Mouse (Mus musculus): ENCODE results near the gene 4933425L06Rik. TPM values are rescaled to one million over a fixed set of nuclear protein-coding genes. Genes with fewer than 3 reads are reported as not detected.

4933425L06Rik gene
- not detected for total RNA-seq (2021)
- long read RNA-seq, experiment 1, result 0 reads
- long read RNA-seq, experiment 2, result 0 reads

DNA sequence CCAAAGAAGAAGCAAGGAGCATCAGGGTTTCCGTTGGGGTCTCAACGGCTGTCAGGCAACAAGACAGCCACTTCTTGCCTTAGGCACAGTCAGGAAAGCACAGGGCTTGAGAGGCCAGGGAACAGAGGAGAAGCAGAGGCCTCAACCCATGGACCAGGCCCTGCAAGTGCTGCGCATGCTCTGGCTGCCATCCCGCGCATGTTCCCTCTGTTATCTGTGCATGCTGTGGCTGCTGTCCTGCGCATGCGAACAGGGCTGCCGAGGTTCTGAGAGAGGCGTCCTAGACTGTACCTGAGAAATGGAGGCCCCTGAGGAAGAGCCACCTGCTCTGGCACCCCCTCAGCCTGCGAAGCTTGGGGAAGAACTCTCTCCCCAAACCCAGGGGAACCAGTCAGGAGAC, at the start of gene 4933425L06Rik:
Gene 4933425L06Rik, plus strand, starts transcription at position 261 of the 400 bp plus-strand sequence.
- intact Hi-C loops (cut with DNase I), result no loop called here
- DNase-seq (ENCODE audit: low spot score in 2 of 2), result no peak

DNA sequence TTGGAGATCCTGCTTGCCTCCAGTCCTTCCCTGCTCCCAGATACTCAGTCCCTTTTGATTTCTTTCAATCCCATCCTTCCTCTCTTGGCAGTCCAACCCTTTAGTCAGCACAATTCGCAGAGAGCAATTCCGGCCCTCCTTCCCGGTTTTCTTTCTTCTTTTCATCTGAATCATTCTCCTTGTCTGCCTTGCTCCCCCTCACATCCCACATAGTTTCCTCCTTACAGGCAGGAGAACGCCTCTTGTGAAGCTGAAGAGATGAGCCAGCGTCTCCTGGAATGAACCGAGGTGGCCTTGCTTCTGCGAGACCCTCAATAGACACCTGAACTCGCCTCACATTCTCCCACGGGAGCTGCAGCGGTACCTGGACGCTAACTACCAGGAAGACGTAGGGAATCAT, 44.1 kb upstream of the 4933425L06Rik start:
- intact Hi-C loops (cut with DNase I), result loop anchor here (5.0 kb wide), 1 partner anchor 76 kb away; no protein-coding TSS in a partner anchor
- peak; percentile 51 to 52 for DNase-seq (ENCODE audit: low spot score in 2 of 2)

DNA sequence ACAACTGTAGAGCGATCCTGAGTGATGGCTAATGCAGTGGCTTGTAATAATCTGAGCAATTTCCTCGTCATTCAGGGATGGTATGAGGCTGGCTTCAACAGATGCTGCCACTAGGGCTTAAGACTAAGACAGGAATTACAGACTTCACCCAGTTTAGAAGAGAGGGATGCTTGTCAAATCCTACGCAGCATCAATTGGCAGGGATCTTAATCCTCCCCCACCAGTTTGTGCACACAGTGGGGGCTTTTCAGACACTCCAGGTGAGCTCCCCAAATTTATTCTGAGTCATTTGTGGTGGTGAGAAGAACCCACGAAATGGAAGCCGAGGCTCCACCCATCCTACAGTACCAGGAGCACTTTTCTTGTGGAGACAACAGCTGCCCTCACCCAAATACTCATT, 43.6 kb upstream of the 4933425L06Rik start:
- DNase-seq (ENCODE audit: low spot score in 2 of 2), result no peak
- intact Hi-C loops (cut with DNase I), result loop anchor here (5.0 kb wide), 1 partner anchor 76 kb away; no protein-coding TSS in a partner anchor

DNA sequence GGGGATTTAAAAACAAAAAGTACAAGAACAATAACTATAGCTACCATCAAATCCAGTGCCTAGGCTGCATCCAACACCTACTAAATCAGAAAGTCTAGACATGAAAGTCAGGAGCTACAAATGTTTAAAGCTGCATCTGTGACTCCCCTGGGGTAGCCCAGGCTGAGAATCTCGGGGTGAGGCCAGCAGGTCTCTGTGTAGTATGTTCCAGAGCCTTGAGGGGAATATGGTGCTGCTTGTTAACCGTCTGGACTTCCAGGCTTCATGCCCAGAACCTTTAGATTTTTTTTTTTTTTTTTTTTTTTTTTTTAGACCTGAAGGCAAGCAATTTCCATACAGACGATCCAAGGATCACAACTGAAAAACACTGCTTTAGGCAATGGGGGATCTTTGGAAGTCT, 38.0 kb upstream of the 4933425L06Rik start:
- intact Hi-C loops (cut with DNase I), result no loop called here
- DNase-seq (ENCODE audit: low spot score in 2 of 2), result no peak

DNA sequence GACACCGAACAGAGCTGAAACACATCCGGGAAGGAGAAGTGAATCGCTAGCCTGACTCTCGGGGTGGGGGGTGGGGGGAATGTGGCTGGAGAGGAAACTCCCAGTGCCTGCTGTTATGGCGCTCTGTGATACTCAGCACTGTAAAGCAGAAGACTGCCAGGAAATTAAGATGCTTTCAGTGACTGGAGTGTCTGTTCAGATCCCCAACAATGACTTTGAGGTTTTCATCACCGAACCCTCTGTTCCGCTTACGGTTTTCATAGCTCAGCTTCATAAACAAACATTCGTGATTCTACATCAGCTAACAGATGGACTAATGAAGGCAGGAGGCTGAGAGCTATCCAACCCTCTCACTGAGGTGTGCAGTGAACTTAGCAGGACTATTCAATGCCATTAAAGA, 34.5 kb upstream of the 4933425L06Rik start:
- DNase-seq (ENCODE audit: low spot score in 2 of 2), result no peak
- intact Hi-C loops (cut with DNase I), result no loop called here

DNA sequence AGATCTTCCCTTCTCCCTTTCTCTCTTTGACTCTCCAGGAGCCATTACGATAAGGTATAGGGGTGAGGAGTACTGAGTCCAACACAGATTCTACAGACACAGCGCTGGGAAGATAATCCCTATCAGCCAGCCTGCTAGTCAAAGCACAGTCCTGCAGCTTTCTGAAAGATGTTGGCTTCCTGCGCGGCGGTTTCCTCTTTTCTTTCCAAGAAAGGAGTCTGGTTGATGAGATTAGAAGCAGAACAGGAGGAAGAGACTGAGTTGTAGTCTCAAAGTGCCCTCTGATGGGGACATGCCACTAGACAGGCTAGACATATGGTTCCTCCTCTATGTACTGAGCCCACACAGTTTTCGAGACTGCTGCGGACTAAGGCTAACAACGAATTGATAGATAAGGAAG, 33.3 kb upstream of the 4933425L06Rik start:
- no peak for DNase-seq (ENCODE audit: low spot score in 2 of 2)
- intact Hi-C loops (cut with DNase I), result no loop called here

DNA sequence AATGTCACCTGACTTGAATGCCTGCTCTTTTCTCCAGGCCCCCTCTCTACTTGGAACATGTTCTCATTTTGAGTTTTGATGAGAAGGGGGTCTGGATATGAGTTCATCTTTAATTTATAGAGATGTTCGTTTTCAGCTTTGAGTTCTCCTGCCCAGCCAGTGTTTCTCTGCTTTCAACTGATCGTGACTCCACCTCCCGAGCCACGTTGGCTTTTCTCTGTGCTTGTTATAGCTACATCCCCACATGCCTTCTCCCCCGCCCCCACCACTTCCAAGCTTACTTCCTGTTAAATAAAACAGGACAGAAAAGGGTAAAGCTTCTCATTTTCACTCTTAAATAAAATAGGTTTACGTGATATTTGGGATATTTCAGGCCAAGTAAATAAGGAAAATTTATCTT, 30.5 kb upstream of the 4933425L06Rik start:
- intact Hi-C loops (cut with DNase I), result loop anchor here (5.0 kb wide), 3 partner anchors 89 to 171 kb away; no protein-coding TSS in a partner anchor
- DNase-seq (ENCODE audit: low spot score in 2 of 2), result peak; percentile 41 to 62

DNA sequence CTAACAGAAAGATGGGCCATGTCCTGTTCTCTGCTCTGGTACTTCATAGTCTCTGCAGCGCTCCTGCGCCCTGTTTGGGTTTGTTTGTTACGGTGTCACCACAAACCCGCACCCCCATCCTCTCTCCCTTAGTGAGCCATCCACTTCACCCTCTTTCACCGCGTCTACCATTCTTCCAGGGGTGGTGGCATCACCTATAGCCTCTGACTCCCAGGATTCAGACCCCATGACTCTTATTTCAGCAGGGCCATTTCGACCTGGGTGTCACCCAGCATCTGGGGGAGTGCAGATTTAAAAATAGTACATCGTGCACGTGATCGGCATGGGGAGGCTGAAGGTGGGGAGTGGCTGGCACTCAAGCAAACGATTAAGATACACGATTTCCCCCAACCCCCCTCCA, 28.3 kb upstream of the 4933425L06Rik start:
- intact Hi-C loops (cut with DNase I), result loop anchor here (5.0 kb wide), 3 partner anchors 91 to 169 kb away; no protein-coding TSS in a partner anchor

DNA sequence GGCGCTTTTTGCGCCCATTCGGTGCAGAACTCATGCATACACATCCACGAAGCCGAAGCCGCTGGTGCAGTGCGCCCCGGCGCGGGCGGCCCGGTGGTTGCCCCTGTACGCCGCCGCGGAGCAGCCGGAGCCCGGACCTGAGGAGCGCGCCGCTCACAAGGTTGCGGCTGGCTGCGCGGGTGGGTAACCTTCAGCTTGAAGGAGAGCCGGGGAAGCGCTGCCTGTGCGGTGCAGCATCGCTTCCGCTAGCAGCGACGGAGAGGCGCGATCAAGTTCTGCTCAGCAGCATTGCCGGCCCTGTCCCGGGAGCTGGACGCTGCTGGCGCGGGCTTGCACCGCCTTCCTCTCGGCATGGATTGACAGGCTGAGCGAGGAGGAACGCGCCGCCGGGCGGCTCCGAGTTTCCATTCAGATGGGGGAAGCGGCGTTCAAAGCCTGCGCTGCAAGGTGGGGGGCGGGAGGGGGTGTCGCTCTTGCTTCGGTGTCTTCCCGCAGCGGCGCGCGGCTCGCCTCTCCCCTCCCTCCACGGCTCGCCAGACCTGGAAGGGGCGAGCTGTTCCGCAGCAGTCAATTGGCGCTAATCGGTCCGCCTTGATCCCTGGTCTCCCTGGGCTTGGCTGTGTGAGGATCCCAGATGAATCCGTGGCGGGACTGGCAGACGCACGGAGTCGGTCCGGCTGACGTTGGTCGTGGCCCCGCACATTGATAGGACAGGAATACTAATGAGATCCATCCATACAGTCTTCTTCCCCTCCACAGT, 27.6 kb upstream of the 4933425L06Rik start, which contains the start of gene Rgs7bp:
Gene Rgs7bp, minus strand, starts transcription at position 750 of the 760 bp plus-strand sequence.
- intact Hi-C loops (cut with DNase I), result loop anchor here (5.0 kb wide), 3 partner anchors 92 to 168 kb away; no protein-coding TSS in a partner anchor
- peak; percentile 83 to 86 for DNase-seq (ENCODE audit: low spot score in 2 of 2)

More for the DNA sequence above, 28.3 kb upstream of the 4933425L06Rik start:
- DNase-seq (ENCODE audit: low spot score in 2 of 2), result peak; percentile 48 to 58

DNA sequence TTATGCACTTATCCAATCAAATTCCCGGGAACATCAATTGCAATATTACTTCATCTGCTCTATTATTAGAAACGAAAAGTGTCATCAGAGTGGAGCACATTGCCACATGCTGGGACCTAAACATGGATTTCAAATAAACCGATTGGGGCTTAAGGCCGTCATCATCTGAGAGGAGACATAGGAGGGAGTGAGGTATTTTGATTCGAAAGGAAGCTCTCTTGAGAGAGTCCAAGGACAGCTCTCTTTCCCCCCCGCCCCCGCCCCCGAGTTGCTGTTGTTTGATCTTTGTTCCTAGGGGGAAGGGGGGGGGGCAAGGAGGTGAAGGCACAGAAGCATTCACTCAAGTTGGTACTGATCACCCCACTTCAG, 27.0 kb upstream of the 4933425L06Rik start:
- no peak for DNase-seq (ENCODE audit: low spot score in 2 of 2)
- intact Hi-C loops (cut with DNase I), result loop anchor here (5.0 kb wide), 3 partner anchors 93 to 167 kb away; no protein-coding TSS in a partner anchor

DNA sequence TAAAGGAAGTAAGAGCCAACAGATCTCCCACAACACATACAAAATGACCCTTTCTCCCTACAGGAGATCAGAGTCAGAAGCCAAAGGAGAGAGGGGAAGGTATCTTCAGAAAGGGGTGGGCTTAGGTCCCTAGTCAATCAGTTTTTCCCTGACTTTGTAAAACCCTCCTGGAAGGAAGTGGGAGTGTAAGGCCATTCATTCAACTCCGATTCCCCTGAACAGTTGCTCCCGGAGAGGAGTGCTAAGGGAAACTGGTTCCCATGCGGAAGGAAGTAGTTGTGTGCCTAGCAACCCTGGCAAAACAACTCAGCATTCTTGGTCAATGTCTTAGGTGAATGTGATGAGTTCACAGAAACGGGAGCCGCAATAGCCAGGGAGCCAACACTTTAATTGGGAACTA, 26.5 kb upstream of the 4933425L06Rik start:
- no peak for DNase-seq (ENCODE audit: low spot score in 2 of 2)
- intact Hi-C loops (cut with DNase I), result no loop called here

DNA sequence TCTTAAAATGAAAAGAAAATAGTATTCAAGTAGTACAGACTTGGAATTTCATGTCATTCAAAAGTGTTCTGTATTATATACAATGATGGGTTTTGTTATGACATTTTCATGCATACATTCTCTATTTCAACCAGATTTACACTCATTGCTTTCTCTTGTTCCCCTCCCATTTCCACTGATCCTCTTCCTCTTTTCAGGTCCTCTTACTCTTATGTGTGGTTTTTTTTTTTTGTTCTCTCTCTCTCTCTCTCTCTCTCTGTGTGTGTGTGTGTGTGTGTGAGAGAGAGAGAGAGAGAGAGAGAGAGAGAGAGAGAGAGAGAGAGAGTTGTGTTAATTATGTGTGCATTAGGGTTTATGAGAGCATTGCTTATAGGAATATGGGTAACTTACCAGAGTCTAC, 15.8 kb upstream of the 4933425L06Rik start:
- intact Hi-C loops (cut with DNase I), result no loop called here
- no peak for DNase-seq (ENCODE audit: low spot score in 2 of 2)

DNA sequence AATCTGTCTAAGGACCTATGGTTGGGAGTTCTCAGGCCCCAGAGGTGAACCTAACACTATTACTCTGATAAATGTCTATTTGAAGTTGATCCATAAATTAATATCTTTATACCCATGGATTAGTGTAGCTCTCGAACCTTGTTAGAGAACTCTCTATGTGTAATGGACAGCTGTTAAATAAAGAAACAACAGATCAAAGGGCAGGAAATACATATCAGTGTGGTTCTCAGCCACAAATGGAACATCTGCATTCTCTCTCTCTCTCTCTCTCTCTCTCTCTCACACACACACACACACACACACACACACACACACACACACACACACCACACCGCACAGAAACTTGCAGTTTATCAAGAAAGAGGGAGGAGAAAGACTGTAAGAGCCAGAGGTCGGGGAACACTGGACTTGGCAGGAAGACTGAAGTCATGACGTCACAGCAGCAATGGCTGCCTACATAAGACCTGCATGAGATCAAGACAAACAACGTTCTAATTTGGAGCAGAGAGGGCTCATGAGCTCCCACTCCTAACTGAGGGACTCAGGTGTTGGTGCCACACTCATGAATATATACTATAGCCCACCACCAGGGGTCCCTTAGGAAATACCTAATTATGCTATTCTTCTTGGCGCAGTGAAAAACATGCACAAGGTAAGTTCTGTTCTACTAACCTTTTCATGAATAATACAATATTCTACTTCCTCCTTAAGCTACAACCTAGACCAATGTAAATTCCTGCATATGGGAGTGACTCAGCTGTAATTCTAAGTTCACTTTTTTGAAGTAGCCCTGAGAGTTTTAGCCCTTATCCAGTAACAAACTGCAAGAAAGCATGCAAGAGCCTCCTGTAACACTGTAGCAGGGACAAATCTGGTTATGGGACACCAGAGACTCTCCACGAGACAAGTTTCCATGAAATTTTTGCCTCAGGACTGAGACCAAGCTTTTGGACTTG, 14.8 kb upstream of the 4933425L06Rik start:
- intact Hi-C loops (cut with DNase I), result no loop called here
- no peak for DNase-seq (ENCODE audit: low spot score in 2 of 2)

DNA sequence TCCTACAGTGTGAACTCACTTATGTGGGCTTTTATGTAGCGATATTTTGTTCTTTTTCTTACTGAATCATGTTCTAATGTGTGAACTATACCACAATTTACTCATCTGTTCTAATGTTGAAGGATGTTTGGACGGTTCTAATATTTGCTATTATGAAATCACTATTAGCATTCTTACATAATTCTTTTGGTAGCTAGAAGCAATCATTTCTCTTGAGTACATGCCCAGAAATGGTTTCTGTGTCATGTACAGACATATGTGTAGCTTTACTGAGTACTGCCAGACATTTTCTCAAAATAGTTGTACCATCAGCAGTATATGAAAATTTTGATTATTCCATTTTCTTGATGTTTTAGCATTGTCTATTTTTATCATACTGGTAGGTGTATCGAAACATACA, 7.4 kb downstream of the 4933425L06Rik start:
- intact Hi-C loops (cut with DNase I), result no loop called here
- DNase-seq (ENCODE audit: low spot score in 2 of 2), result peak in 1 of 2 experiments; percentile 9

DNA sequence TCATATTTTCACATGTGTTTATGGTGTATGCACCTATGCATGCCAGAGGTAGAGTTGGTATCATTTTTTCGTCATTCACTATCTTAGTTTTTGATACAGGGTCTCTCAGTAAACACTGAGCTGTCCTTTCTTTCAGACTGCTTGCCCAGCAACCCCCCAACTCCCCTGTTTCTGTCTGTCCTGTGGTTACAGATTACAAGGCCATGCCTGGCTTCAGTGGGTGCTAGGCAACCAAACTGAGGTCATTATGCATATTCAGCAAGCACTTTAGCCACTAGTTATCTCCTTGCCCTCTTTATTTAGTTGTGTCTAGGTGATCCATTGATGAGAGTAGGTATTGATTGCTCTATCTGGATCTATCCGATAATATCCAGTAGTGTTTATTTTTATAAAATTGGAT, 14.4 kb downstream of the 4933425L06Rik start:
- intact Hi-C loops (cut with DNase I), result no loop called here

DNA sequence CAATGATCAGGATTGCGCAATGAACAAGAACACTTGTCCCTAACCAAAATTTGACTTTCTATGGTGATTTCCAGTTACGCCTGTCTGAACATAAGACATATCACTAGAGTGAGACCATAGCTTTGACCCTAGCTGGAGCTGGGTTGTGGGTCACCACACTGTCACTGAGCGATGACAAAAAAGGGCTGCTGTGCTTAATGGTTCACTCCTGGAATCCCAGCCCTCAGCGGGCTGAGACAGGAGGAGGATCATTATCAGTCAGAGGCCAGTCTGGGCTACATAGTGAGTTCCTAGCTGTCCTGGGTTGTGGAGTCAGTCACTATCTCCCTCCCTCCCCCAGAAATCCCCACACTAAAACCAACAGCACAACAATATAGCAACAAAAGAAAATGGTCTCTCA, 18.8 kb downstream of the 4933425L06Rik start:
- DNase-seq (ENCODE audit: low spot score in 2 of 2), result no peak
- intact Hi-C loops (cut with DNase I), result no loop called here

More for the DNA sequence above, 14.4 kb downstream of the 4933425L06Rik start:
- no peak for DNase-seq (ENCODE audit: low spot score in 2 of 2)

DNA sequence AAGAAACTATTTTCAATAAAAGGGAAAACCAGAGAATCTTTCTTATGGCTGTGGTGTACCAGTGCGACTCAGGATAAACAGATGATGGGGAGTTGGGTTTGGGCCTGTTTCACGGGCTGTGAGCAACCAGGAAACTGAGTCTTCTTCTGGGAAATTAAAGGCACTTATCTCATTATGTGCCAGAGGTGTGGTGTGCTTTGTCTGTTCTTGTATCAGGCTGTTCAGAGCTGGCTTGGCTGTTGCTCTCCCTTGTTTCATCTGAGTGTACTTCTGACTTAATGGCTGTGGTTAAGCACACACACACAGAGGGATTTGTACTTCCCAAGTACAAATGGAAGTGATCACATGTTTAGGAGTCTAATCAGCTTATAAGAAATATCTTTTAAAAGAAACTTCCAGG, 22.5 kb downstream of the 4933425L06Rik start:
- no peak for DNase-seq (ENCODE audit: low spot score in 2 of 2)
- intact Hi-C loops (cut with DNase I), result no loop called here

DNA sequence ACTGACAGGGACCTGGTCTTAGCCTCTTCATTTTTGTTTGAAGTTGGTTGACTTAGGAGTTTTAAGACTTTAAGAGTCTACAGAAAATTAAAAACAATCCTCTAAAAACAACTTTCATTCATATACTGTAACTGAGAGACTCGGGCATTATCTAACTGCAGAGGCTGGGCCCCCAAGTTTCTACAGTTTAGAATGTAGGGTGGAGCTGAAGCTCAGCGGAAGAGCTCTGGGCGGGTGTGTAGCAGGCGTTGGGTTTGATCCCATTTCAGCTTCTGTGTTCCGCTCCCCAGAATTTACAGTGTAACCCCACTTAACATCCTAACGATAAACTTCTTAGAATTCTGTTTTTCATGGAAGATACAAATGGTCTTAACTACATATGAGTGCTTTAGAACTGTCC, 29.7 kb downstream of the 4933425L06Rik start:
- no peak for DNase-seq (ENCODE audit: low spot score in 2 of 2)

DNA sequence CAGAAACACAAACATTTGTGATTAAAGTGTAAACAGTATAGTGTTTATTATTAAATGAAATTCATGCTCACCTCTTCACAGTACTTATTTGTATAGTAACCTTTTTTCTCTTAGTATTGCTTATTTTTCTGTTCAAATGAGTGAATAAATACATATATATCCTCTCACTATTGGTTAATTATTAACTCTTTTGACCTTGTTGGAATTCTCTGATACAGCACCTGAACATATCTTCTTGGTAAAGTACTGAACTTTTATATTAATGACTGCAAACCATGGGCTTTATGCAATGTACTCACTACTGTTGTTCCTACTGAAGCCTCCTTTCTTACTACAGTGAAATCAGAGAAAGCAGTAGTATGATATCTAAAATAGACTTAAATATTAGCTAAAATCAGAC, 39.7 kb downstream of the 4933425L06Rik start:
- intact Hi-C loops (cut with DNase I), result no loop called here

More for the DNA sequence above, 29.7 kb downstream of the 4933425L06Rik start:
- intact Hi-C loops (cut with DNase I), result no loop called here

DNA sequence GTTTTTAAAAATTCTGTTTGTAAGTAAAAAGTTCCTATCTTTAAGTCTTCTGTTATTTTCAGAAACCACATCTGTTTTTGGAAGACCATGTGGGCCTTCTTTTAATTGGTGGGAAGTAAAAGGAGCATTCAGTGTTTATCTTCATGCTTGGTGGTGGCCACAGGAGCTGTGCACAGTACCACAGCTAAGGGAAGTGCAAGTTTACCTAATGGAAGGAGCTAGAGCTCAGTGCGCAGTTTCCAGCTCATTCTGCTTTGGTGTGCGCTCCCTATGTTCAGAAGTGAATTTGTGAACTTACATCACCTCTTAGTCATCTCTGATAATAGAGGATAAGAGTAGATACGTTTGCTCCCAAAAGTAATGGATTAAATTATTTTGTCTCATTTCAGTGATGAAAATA, 40.2 kb downstream of the 4933425L06Rik start:
- DNase-seq (ENCODE audit: low spot score in 2 of 2), result no peak
- intact Hi-C loops (cut with DNase I), result no loop called here

More for the DNA sequence above, 39.7 kb downstream of the 4933425L06Rik start:
- no peak for DNase-seq (ENCODE audit: low spot score in 2 of 2)

Measured in left cerebral cortex, postnatal 14 days (tissue).